Mouse (Mus musculus) liver, embryonic 15.5 days (tissue): ENCODE data around the gene Lamc1. TPM values are rescaled to one million over a fixed set of nuclear protein-coding genes. Genes with fewer than 3 reads are reported as not detected.
"Not testable (repeated sequence)": the region's sequence is repeated elsewhere in the genome, so short reads cannot be mapped to it uniquely, and the experiment has no call there.

Experiments used
- ATAC-seq: fragments of 200-750 bp; cut with Nextera tagmentation; 2 replicates; pipeline ENCODE4 v1.8.0; 2017; ENCODE audit warnings: moderate number of reproducible peaks, mild to moderate bottlenecking, moderate library complexity; ENCODE audit not compliant: insufficient read depth
- H3K27ac ChIP-seq: fragments of 300-500 bp; sonication (generic); replicated peaks from 2 replicates; pipeline ENCODE4 v1.5.1; 2015; ENCODE audit warnings: mild to moderate bottlenecking, inconsistent platforms
- H3K27me3 ChIP-seq: fragments of 300-500 bp; sonication (generic); 2 replicates; pipeline ENCODE4 v1.6.1; 2015; ENCODE audit warnings: mild to moderate bottlenecking, inconsistent platforms
- H3K36me3 ChIP-seq: fragments of 300-500 bp; sonication (generic); replicated peaks from 2 replicates; pipeline ENCODE4 v1.6.1; 2015; ENCODE audit warnings: moderate library complexity, mild to moderate bottlenecking, inconsistent platforms
- H3K4me1 ChIP-seq: fragments of 300-500 bp; sonication (generic); replicated peaks from 2 replicates; pipeline ENCODE4 v1.6.1; 2015; ENCODE audit warnings: inconsistent platforms
- H3K4me2 ChIP-seq: fragments of 300-500 bp; sonication (generic); 2 replicates; pipeline ENCODE4 v1.6.1; 2015; ENCODE audit warnings: moderate library complexity, mild to moderate bottlenecking, inconsistent platforms
- H3K4me3 ChIP-seq: fragments of 300-500 bp; sonication (generic); replicated peaks from 2 replicates; pipeline ENCODE4 v1.5.1; 2015; ENCODE audit warnings: mild to moderate bottlenecking, inconsistent platforms
- H3K9ac ChIP-seq: fragments of 300-500 bp; sonication (generic); 2 replicates; pipeline ENCODE4 v1.6.1; 2015; ENCODE audit warnings: moderate library complexity, mild to moderate bottlenecking, inconsistent platforms
- H3K9me3 ChIP-seq: fragments of 300-500 bp; sonication (generic); replicated peaks from 2 replicates; pipeline ENCODE4 v1.6.1; 2016; ENCODE audit warnings: inconsistent platforms
- WGBS: fragments of 180-500 bp; shearing (Covaris S2); methylation state at CpG from one replicate; pipeline ENCODE4 v1.1.7; 2015; ENCODE audit warnings: mixed read lengths; ENCODE audit not compliant: insufficient replicate concordance; 5-methylcytosine and 5-hydroxymethylcytosine counted together
- polyA plus RNA-seq: library from polyadenylated mRNA; unstranded; fragments of >200 nt; fragmentation: Nextera tagmentation; extraction: Ambion mirVana; gene quantifications from 2 replicates; pipeline ENCODE4 v1.2.1, GENCODE M21; 2015

The Lamc1 gene
- polyA plus RNA-seq, 1 experiment from 2014 or later, result 7.1 TPM

- ATAC-seq, result no peak
- WGBS, result 66% methylated on average over 1 of the region's 1 CpGs
- no peaks in the 10 kb centered on the region for H3K9me3 ChIP-seq
Observed at GRCm38 (mm10) chr1:153357218-153357617, 24.6 kb upstream of the Lamc1 start.

GRCm38 (mm10) chr1:153354466-153354865, 21.9 kb upstream of the Lamc1 start:
- Histone ChIP-seq H3K27ac (no peak overlapping the region), H3K4me2 (no peak overlapping the region), H3K9ac (no peak overlapping the region), H3K4me3 (no peak overlapping the region), H3K4me1 (no peaks in the 10 kb centered on the region), H3K9me3 (no peaks in the 10 kb centered on the region), H3K27me3 (no peaks in the 10 kb centered on the region), H3K36me3 (no peaks in the 10 kb centered on the region)
- 27% methylated on average over 2 of the region's 2 CpGs for WGBS
- no peak for ATAC-seq

More at GRCm38 (mm10) chr1:153357218-153357617, 24.6 kb upstream of the Lamc1 start:
- H3K4me2 ChIP-seq, result no peak overlapping the region
- no peaks in the 10 kb centered on the region for H3K36me3 ChIP-seq
- no peak overlapping the region for H3K4me3 ChIP-seq
- H3K9ac ChIP-seq, result no peak overlapping the region
- no peaks in the 10 kb centered on the region for H3K4me1 ChIP-seq
- H3K27ac ChIP-seq, result no peak overlapping the region
- no peaks in the 10 kb centered on the region for H3K27me3 ChIP-seq

- Histone ChIP-seq H3K4me2 (no peak overlapping the region), H3K4me1 (no peaks in the 10 kb centered on the region), H3K27me3 (no peaks in the 10 kb centered on the region), H3K36me3 (no peaks in the 10 kb centered on the region), H3K9ac (no peak overlapping the region), H3K27ac (no peak overlapping the region), H3K9me3 (no peaks in the 10 kb centered on the region), H3K4me3 (no peak overlapping the region)
- ATAC-seq, result no peak
- 43% methylated on average over 18 of the region's 18 CpGs for WGBS
Observed at GRCm38 (mm10) chr1:153353736-153354430, 21.3 kb upstream of the Lamc1 start.

GRCm38 (mm10) chr1:153351034-153351433, 18.4 kb upstream of the Lamc1 start:
- Histone ChIP-seq H3K27ac (no peak overlapping the region), H3K4me3 (no peak overlapping the region), H3K9ac (no peak overlapping the region), H3K36me3 (no peaks in the 10 kb centered on the region), H3K4me2 (no peak overlapping the region), H3K9me3 (no peaks in the 10 kb centered on the region), H3K27me3 (no peaks in the 10 kb centered on the region), H3K4me1 (no peaks in the 10 kb centered on the region)
- ATAC-seq, result no peak
- WGBS, result 39% methylated on average over 4 of the region's 4 CpGs

- no peak overlapping the region for H3K27ac ChIP-seq
- 54% methylated on average over 3 of the region's 3 CpGs for WGBS
- H3K4me3 ChIP-seq, result no peak overlapping the region
- no peak overlapping the region for H3K4me2 ChIP-seq
- no peaks in the 10 kb centered on the region for H3K4me1 ChIP-seq
- H3K9ac ChIP-seq, result no peak overlapping the region
- no peaks in the 10 kb centered on the region for H3K27me3 ChIP-seq
- H3K9me3 ChIP-seq, result no peaks in the 10 kb centered on the region
- H3K36me3 ChIP-seq, result no peaks in the 10 kb centered on the region
- no peak for ATAC-seq
Observed at GRCm38 (mm10) chr1:153347726-153348125, 15.1 kb upstream of the Lamc1 start.

GRCm38 (mm10) chr1:153347040-153347439, 14.5 kb upstream of the Lamc1 start:
- no peaks in the 10 kb centered on the region for H3K27me3 ChIP-seq
- no peak for ATAC-seq
- H3K4me1 ChIP-seq, result no peaks in the 10 kb centered on the region
- H3K9ac ChIP-seq, result no peak overlapping the region
- H3K9me3 ChIP-seq, result no peaks in the 10 kb centered on the region
- 72% methylated on average over 2 of the region's 2 CpGs for WGBS
- no peak overlapping the region for H3K4me2 ChIP-seq
- no peak overlapping the region for H3K27ac ChIP-seq
- no peaks in the 10 kb centered on the region for H3K36me3 ChIP-seq
- H3K4me3 ChIP-seq, result no peak overlapping the region

GRCm38 (mm10) chr1:153345699-153346291, 13.2 kb upstream of the Lamc1 start:
- Histone ChIP-seq H3K4me3 (no peak overlapping the region), H3K4me2 (no peak overlapping the region), H3K27me3 (no peaks in the 10 kb centered on the region), H3K9ac (no peak overlapping the region), H3K4me1 (no peaks in the 10 kb centered on the region), H3K27ac (no peak overlapping the region), H3K36me3 (no peaks in the 10 kb centered on the region), H3K9me3 (no peaks in the 10 kb centered on the region)
- 65% methylated on average over 16 of the region's 16 CpGs for WGBS
- ATAC-seq, result no peak

GRCm38 (mm10) chr1:153345002-153345401, 12.4 kb upstream of the Lamc1 start:
- 64% methylated on average over 2 of the region's 2 CpGs for WGBS
- ATAC-seq, result no peak

GRCm38 (mm10) chr1:153335451-153335850, 2.9 kb upstream of the Lamc1 start:
- not testable (repeated sequence) for H3K9me3 ChIP-seq, H3K9ac ChIP-seq, H3K4me3 ChIP-seq, ATAC-seq, H3K36me3 ChIP-seq, H3K27ac ChIP-seq, H3K4me2 ChIP-seq
- peaks cover 30% of the 10 kb centered on the region for H3K27me3 ChIP-seq
- WGBS, result 70% methylated on average over 10 of the region's 10 CpGs
- H3K4me1 ChIP-seq, result peaks cover 26% of the 10 kb centered on the region

More at GRCm38 (mm10) chr1:153345002-153345401, 12.4 kb upstream of the Lamc1 start:
- Histone ChIP-seq H3K36me3 (no peaks in the 10 kb centered on the region), H3K4me2 (no peak overlapping the region), H3K27ac (no peak overlapping the region), H3K9ac (no peak overlapping the region), H3K4me3 (no peak overlapping the region), H3K27me3 (no peaks in the 10 kb centered on the region), H3K4me1 (no peaks in the 10 kb centered on the region), H3K9me3 (no peaks in the 10 kb centered on the region)

GRCm38 (mm10) chr1:153333296-153334121, 923 bp upstream of the Lamc1 start:
- Histone ChIP-seq H3K9ac (peak overlapping the region; percentile 62; the same call in 1 of the 2 replicates), H3K4me2 (peak overlapping the region; percentile 88)
- WGBS, result 3% methylated on average over 22 of the region's 22 CpGs

GRCm38 (mm10) chr1:153331796-153332443, 666 bp downstream of the Lamc1 start:
- under 1% methylated on average over 42 of the region's 42 CpGs for WGBS
- Histone ChIP-seq H3K9ac (peak overlapping the region; percentile 62), H3K4me3 (peak overlapping the region; percentile 69), H3K27ac (peak overlapping the region; percentile 66), H3K27me3 (peaks cover 30% of the 10 kb centered on the region), H3K4me1 (peaks cover 26% of the 10 kb centered on the region), H3K4me2 (peak overlapping the region; percentile 88), H3K36me3 (no peaks in the 10 kb centered on the region), H3K9me3 (no peaks in the 10 kb centered on the region)
- peak; percentile 36 for ATAC-seq

More at GRCm38 (mm10) chr1:153333296-153334121, 923 bp upstream of the Lamc1 start:
- Histone ChIP-seq H3K27ac (peak overlapping the region; percentile 66), H3K9me3 (no peaks in the 10 kb centered on the region), H3K36me3 (no peaks in the 10 kb centered on the region), H3K4me3 (peak overlapping the region; percentile 69), H3K4me1 (peaks cover 26% of the 10 kb centered on the region), H3K27me3 (peaks cover 30% of the 10 kb centered on the region)
- peak; percentile 60 for ATAC-seq
